Mouse (Mus musculus): ENCODE results near the gene Top2a. TPM values are rescaled to one million over a fixed set of nuclear protein-coding genes. Genes with fewer than 3 reads are reported as not detected.

The Top2a gene
- polyA plus RNA-seq, 1 experiment from 2014 or later: 315 TPM

DNA sequence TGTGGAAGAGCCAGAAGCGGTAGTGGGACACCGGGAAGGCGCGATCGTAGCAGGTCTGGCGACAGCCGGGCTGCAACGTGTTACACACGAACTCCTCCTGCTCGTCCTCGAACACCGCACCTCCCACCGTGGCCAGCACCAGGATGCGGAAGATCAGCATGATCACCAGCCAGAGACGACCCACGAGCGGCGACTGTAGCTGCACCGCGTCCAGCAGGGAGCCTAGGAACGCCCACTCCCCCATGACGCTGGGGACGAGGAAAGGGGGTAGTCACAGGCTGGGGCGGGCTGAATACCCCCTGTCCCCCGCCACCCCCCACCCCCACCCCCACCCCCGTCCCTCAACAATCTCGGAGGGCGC lies 41.2 kb downstream of the Top2a start, which contains the start of gene Gjd3:
TSS of gene Gjd3 (minus strand) at position 244 of the 361 bp plus-strand sequence.
- H3K4me1 ChIP-seq (replicated peaks; ENCODE audit: control insufficient read depth, insufficient read depth, low read length): peaks cover 19% of the 10 kb centered on the region
- 1% methylated on average over 28 of the region's 28 CpGs for WGBS
- peak within 1 kb of the TSS; percentile 43 for H3K9ac ChIP-seq (ENCODE audit: low read depth, low read length)
- ATAC-seq (replicated peaks; ENCODE audit: low FRiP score) (no peak), DNase-seq (ENCODE audit: low spot score) (no peak)
- no peaks in the 10 kb centered on the region for H3K9me3 ChIP-seq (ENCODE audit: control insufficient read depth, low read length)
- H3K4me2 ChIP-seq: peak within 1 kb of the TSS; percentile 91
- peak within 1 kb of the TSS; percentile 56 for H3K4me3 ChIP-seq (ENCODE audit: low read depth, low read length)
- peaks cover 51% of the 10 kb centered on the region for H3K27me3 ChIP-seq (replicated peaks; ENCODE audit: control insufficient read depth, insufficient read depth, low read length)
- H3K27ac ChIP-seq (ENCODE audit: low read depth, low read length): no peak within 1 kb of the TSS
- H3K36me3 ChIP-seq (ENCODE audit: control insufficient read depth, insufficient read depth, low read length): no peaks in the 10 kb centered on the region

DNA sequence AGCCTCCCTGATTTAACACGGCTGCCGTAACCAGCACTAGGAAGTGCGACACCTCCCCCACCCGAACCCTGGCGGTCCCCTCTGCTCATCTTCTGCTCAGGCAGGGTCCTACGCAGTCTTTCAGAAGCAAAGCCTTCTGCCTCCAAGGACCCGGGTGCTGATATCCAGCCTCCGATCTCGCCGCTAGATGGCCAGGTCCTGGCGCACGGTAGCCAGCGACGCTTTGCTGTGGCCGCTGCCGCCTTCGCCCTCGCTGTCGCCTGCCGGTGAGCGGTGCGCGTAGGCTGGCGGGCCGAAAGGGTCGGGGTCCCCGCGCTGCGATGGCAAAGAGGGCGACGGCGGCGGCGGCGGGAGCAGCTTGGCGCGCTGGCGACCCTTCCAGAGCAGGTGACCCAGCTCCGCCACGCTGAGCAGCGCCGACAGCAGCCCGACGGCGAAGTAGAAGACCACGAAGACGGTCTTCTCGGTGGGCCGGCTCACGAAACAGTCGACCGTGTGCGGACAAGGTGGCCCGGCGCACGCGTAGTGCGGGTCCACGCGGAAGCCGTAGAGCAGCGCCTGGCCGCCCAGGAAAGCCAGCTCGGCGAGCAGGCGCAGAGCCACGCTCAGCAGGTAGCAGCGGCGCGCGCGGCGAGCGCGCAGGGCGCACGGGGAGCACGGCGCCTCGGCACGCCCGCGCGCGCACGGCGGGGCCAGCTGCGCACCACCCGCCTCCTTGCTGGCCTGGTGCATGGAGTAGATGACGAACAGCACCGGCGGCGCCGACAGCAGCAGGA lies 41.8 kb downstream of the Top2a start:
- peak overlapping the region; percentile 43 for H3K9ac ChIP-seq (ENCODE audit: low read depth, low read length)
- peak overlapping the region; percentile 91 for H3K4me2 ChIP-seq
- H3K4me3 ChIP-seq (ENCODE audit: low read depth, low read length): peak overlapping the region; percentile 56
- peaks cover 51% of the 10 kb centered on the region for H3K27me3 ChIP-seq (replicated peaks; ENCODE audit: control insufficient read depth, insufficient read depth, low read length)
- H3K4me1 ChIP-seq (replicated peaks; ENCODE audit: control insufficient read depth, insufficient read depth, low read length): peaks cover 21% of the 10 kb centered on the region
- H3K9me3 ChIP-seq (ENCODE audit: control insufficient read depth, low read length): no peaks in the 10 kb centered on the region
- no peak; the same call in 1 of the 2 replicates for ATAC-seq (replicated peaks; ENCODE audit: low FRiP score)
- WGBS: under 1% methylated on average over 94 of the region's 94 CpGs
- DNase-seq (ENCODE audit: low spot score): peak; percentile 55
- no peak overlapping the region for H3K27ac ChIP-seq (ENCODE audit: low read depth, low read length)
- no peaks in the 10 kb centered on the region for H3K36me3 ChIP-seq (ENCODE audit: control insufficient read depth, insufficient read depth, low read length)

DNA sequence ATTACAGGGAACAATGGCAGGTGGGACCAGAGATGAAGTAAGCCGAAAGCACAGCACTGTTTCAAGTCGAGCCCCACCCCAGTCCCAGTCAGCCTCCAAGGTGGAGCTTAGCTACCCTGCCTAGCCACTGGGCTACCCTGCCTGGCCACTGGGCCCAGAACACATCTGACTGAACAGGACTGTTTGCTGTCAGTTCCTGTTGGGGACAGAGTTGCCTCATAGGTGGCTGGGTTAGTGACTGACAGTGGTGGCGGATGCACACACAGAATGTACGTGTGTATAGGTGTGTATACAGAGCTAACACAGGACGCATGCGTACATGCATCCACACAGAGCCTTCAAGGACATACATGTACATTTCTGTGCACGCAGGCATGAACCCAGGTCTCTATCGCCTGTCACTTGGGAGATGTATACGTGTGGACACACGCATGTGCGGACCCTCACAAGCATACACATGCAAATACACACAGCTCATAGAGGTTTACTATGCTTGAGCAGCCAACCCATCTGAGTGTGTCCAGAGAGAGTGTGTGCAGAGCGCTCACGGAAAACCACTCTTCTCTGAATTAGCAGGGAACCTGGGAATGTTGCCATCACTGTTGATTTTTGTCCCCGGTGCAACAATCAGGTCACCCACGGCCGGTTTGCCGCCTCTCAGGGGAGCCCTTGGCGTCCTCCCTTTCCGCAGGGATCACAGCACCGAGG lies 42.5 kb downstream of the Top2a start:
- Histone ChIP-seq H3K36me3 (ENCODE audit: control insufficient read depth, insufficient read depth, low read length) (no peaks in the 10 kb centered on the region), H3K4me2 (peak overlapping the region; percentile 91), H3K4me3 (ENCODE audit: low read depth, low read length) (peak overlapping the region; percentile 56), H3K9ac (ENCODE audit: low read depth, low read length) (0 out of 2 replicates have a peak overlapping the region, but pooled peaks have one; percentile 43), H3K27me3 (replicated peaks; ENCODE audit: control insufficient read depth, insufficient read depth, low read length) (peaks cover 51% of the 10 kb centered on the region), H3K4me1 (replicated peaks; ENCODE audit: control insufficient read depth, insufficient read depth, low read length) (peaks cover 21% of the 10 kb centered on the region), H3K9me3 (ENCODE audit: control insufficient read depth, low read length) (no peaks in the 10 kb centered on the region), H3K27ac (ENCODE audit: low read depth, low read length) (no peak overlapping the region)
- WGBS: 38% methylated on average over 20 of the region's 20 CpGs
- no peak for ATAC-seq (replicated peaks; ENCODE audit: low FRiP score)
- DNase-seq (ENCODE audit: low spot score): no peak

DNA sequence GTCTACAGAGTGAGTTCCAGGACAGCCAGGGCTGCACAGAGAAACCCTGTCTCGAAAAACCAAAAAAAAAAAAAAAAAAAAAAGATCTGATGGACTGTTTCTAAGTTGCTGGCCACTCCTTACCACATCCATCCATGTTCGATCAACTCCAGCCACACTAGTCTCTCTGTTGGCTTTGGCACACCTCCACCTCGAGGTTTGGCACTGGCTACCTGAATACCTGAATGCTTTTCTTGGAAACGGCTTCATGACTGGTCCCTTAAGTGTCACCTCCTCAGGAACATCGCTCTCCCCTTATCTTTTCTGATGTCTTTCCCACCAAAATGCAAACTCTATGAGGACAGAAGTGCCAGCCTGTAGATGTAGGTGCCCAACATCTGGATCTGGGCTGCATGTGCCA lies 44.6 kb downstream of the Top2a start:
- H3K4me3 ChIP-seq (ENCODE audit: low read depth, low read length): no peak overlapping the region
- H3K36me3 ChIP-seq (ENCODE audit: control insufficient read depth, insufficient read depth, low read length): no peaks in the 10 kb centered on the region
- 78% methylated on average over 4 of the region's 5 CpGs for WGBS
- DNase-seq (ENCODE audit: low spot score) (no peak), ATAC-seq (replicated peaks; ENCODE audit: low FRiP score) (no peak)
- no peak overlapping the region for H3K4me2 ChIP-seq
- no peaks in the 10 kb centered on the region for H3K9me3 ChIP-seq (ENCODE audit: control insufficient read depth, low read length)
- H3K27me3 ChIP-seq (replicated peaks; ENCODE audit: control insufficient read depth, insufficient read depth, low read length): peaks cover 49% of the 10 kb centered on the region
- H3K27ac ChIP-seq (ENCODE audit: low read depth, low read length): no peak overlapping the region
- H3K4me1 ChIP-seq (replicated peaks; ENCODE audit: control insufficient read depth, insufficient read depth, low read length): peaks cover 21% of the 10 kb centered on the region
- H3K9ac ChIP-seq (ENCODE audit: low read depth, low read length): no peak overlapping the region

DNA sequence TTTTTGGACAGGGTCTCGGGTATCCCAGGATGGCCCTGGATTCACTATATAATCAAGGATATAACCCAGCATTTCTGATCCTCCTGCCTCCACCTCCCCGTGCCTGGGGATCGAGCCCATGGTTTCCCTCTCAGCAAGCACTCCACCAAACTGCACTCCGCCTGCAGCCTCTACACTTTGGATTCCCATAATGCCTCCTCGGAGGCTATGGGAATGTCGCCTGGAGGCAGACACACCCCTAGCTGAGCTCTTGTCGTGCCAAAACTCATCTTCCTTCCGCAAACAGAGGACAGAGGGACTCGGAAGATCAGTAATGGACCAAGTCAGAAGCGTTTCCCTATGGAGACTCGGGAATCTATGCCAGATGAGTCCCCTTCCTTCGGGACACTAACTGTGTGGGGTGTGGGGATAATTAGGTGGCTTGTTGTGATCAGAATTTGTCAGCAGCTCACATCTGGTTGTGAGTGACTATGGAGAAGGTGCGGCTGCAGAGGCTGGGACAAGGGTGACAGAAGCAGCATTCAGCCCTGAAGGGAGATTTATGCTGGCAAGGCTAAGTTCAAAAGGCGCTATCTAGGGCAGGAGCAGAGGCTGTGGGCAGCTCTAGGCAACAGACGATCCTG lies 45.4 kb downstream of the Top2a start:
- no peaks in the 10 kb centered on the region for H3K9me3 ChIP-seq (ENCODE audit: control insufficient read depth, low read length)
- peaks cover 21% of the 10 kb centered on the region for H3K4me1 ChIP-seq (replicated peaks; ENCODE audit: control insufficient read depth, insufficient read depth, low read length)
- H3K9ac ChIP-seq (ENCODE audit: low read depth, low read length): no peak overlapping the region
- DNase-seq (ENCODE audit: low spot score): no peak
- no peak overlapping the region for H3K27ac ChIP-seq (ENCODE audit: low read depth, low read length)
- H3K27me3 ChIP-seq (replicated peaks; ENCODE audit: control insufficient read depth, insufficient read depth, low read length): peaks cover 42% of the 10 kb centered on the region
- ATAC-seq (replicated peaks; ENCODE audit: low FRiP score): no peak
- H3K36me3 ChIP-seq (ENCODE audit: control insufficient read depth, insufficient read depth, low read length): no peaks in the 10 kb centered on the region
- H3K4me3 ChIP-seq (ENCODE audit: low read depth, low read length): no peak overlapping the region
- H3K4me2 ChIP-seq: no peak overlapping the region
- 64% methylated on average over 15 of the region's 15 CpGs for WGBS

DNA sequence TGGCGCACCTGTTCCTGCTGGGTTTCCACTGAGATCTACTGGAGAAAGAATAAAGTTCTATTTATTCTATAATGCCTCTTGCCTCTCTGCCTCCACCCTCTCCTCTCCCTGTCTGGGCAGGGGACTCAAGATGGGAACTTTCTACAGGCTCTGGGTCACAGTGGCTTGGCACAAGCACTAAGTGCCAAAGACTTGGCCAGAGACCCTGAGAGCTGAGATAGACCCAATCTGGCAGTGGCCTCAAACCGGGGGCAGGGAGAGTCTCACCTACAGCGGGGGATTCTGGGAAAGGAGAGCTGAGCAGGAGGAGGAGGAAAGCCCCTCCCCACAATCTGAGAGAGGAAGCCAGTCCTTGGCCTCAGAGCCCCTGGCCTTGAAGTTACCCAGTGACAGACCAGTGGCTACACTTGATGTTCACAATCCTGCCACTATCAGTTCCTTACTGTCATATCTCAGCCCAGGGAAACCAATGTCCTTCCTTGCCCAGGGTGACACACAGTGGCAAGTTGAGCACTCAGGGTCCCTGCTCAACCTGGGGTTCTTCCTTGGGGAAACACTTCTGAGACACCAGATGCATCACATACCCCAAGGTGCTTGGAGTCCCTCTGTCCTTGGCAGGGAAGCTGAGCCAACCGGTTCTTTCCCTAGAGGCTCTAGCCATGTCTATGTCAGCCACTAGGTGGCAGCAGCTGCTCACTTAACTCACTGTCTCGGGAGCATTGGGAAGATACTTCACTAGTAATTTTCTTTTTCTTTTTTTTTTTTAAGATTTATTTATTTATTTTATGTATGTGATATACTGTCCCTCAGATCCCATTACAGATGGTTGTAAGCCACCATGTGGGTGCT lies 48.9 kb downstream of the Top2a start:
- H3K4me3 ChIP-seq (ENCODE audit: low read depth, low read length): no peak overlapping the region
- peak; percentile 51 for DNase-seq (ENCODE audit: low spot score)
- no peak overlapping the region for H3K4me2 ChIP-seq
- ATAC-seq (replicated peaks; ENCODE audit: low FRiP score): no peak
- H3K9ac ChIP-seq (ENCODE audit: low read depth, low read length): no peak overlapping the region
- no peaks in the 10 kb centered on the region for H3K9me3 ChIP-seq (ENCODE audit: control insufficient read depth, low read length)
- H3K4me1 ChIP-seq (replicated peaks; ENCODE audit: control insufficient read depth, insufficient read depth, low read length): peaks cover 16% of the 10 kb centered on the region
- peaks cover 8% of the 10 kb centered on the region; the same call in 1 of the 2 replicates for H3K36me3 ChIP-seq (ENCODE audit: control insufficient read depth, insufficient read depth, low read length)
- H3K27me3 ChIP-seq (replicated peaks; ENCODE audit: control insufficient read depth, insufficient read depth, low read length): peaks cover 11% of the 10 kb centered on the region
- 42% methylated on average over 5 of the region's 5 CpGs for WGBS
- no peak overlapping the region for H3K27ac ChIP-seq (ENCODE audit: low read depth, low read length)

GRCm38 (mm10) chr11:98974213-98974612 lies 49.8 kb downstream of the Top2a start:
- Histone ChIP-seq H3K9ac (ENCODE audit: low read depth, low read length) (no peak overlapping the region), H3K4me3 (ENCODE audit: low read depth, low read length) (no peak overlapping the region), H3K4me1 (replicated peaks; ENCODE audit: control insufficient read depth, insufficient read depth, low read length) (peaks cover 22% of the 10 kb centered on the region), H3K9me3 (ENCODE audit: control insufficient read depth, low read length) (no peaks in the 10 kb centered on the region), H3K27me3 (replicated peaks; ENCODE audit: control insufficient read depth, insufficient read depth, low read length) (peaks cover 17% of the 10 kb centered on the region), H3K27ac (ENCODE audit: low read depth, low read length) (no peak overlapping the region), H3K36me3 (ENCODE audit: control insufficient read depth, insufficient read depth, low read length) (peaks cover 11% of the 10 kb centered on the region; the same call in 1 of the 2 replicates), H3K4me2 (no peak overlapping the region)
- no peak for ATAC-seq (replicated peaks; ENCODE audit: low FRiP score)
- no peak for DNase-seq (ENCODE audit: low spot score)
- 85% methylated on average over 6 of the region's 6 CpGs for WGBS

DNA sequence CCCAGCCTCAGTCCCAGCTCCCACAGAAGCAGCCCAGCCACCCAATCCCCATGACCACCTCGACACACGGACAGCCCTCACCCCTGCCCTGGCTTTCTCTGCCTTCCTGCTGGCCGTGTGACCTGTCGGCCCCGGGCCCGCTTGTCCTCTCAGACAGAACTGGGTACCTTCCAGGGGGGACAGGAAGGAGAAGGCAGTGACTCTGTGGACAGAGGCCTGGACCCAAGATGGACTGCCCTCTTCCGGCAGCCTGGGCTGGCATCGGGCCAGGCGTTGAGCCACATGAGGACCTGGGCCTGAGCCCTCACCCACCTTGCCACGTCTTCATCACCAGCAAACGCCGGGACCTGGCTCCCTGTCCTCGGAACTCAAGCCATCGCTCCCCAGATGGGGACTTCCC lies 50.4 kb downstream of the Top2a start:
- Histone ChIP-seq H3K9me3 (ENCODE audit: control insufficient read depth, low read length) (no peaks in the 10 kb centered on the region), H3K27ac (ENCODE audit: low read depth, low read length) (no peak overlapping the region), H3K4me1 (replicated peaks; ENCODE audit: control insufficient read depth, insufficient read depth, low read length) (peaks cover 26% of the 10 kb centered on the region), H3K36me3 (ENCODE audit: control insufficient read depth, insufficient read depth, low read length) (peaks cover 11% of the 10 kb centered on the region), H3K4me2 (no peak overlapping the region), H3K27me3 (replicated peaks; ENCODE audit: control insufficient read depth, insufficient read depth, low read length) (peaks cover 14% of the 10 kb centered on the region), H3K9ac (ENCODE audit: low read depth, low read length) (no peak overlapping the region), H3K4me3 (ENCODE audit: low read depth, low read length) (no peak overlapping the region)
- WGBS: 92% methylated on average over 14 of the region's 14 CpGs
- ATAC-seq (replicated peaks; ENCODE audit: low FRiP score) (no peak), DNase-seq (ENCODE audit: low spot score) (no peak)

Data from liver, embryonic 11.5 days (tissue).